Mouse (Mus musculus) kidney, postnatal 0 days (tissue): Measurements from ENCODE around the gene Lars2. TPM values are rescaled to one million over a fixed set of nuclear protein-coding genes. Genes with fewer than 3 reads are reported as not detected.
"Not testable (repeated sequence)": the region's sequence is repeated elsewhere in the genome, so short reads cannot be mapped to it uniquely, and the experiment has no call there.

ENCODE experiments used
- ATAC-seq: fragments of 200-750 bp; cut with Nextera tagmentation; replicated peaks from 2 replicates; pipeline ENCODE4 v1.8.0; 2017; ENCODE audit warnings: low read depth, moderate number of reproducible peaks, moderate TSS enrichment, moderate library complexity; ENCODE audit not compliant: low FRiP score
- DNase-seq: peaks from one replicate; pipeline ENCODE4 v3.0.0-alpha.2; 2016; ENCODE audit warnings: low spot score
- H3K27ac ChIP-seq: fragments of 300-500 bp; sonication (generic); 2 replicates; pipeline ENCODE4 v1.5.1; 2014; ENCODE audit warnings: mild to moderate bottlenecking
- H3K27me3 ChIP-seq: fragments of 300-500 bp; sonication (generic); 2 replicates; pipeline ENCODE4 v1.6.1; 2014; ENCODE audit warnings: low read length, mixed read lengths; ENCODE audit not compliant: insufficient read depth
- H3K36me3 ChIP-seq: fragments of 300-500 bp; sonication (generic); 2 replicates; pipeline ENCODE4 v1.6.1; 2014; ENCODE audit warnings: low read length, mixed read lengths; ENCODE audit not compliant: insufficient read depth
- H3K4me1 ChIP-seq: fragments of 300-500 bp; sonication (generic); replicated peaks from 2 replicates; pipeline ENCODE4 v1.6.1; 2014; ENCODE audit warnings: antibody characterized with exemption, low read length, mixed read lengths; ENCODE audit not compliant: insufficient read depth
- H3K4me2 ChIP-seq: fragments of 300-500 bp; sonication (generic); 2 replicates; pipeline ENCODE4 v1.6.1; 2014; ENCODE audit warnings: mild to moderate bottlenecking, low read length, moderate library complexity, mixed read lengths
- H3K4me3 ChIP-seq: fragments of 300-500 bp; sonication (generic); replicated peaks from 2 replicates; pipeline ENCODE4 v1.5.1; 2014; ENCODE audit warnings: low read depth, low read length
- H3K9ac ChIP-seq: fragments of 300-500 bp; sonication (generic); 2 replicates; pipeline ENCODE4 v1.6.1; 2014; ENCODE audit warnings: low read depth, low read length
- H3K9me3 ChIP-seq: fragments of 300-500 bp; sonication (generic); replicated peaks from 2 replicates; pipeline ENCODE4 v1.6.1; 2016; ENCODE audit warnings: low read length, inconsistent platforms, mixed read lengths
- CTCF ChIP-seq: IDR thresholded peaks from 2 replicates; pipeline ENCODE4 v1.5.1; 2016; ENCODE audit warnings: antibody characterized with exemption, low read depth, mild to moderate bottlenecking, moderate library complexity
- WGBS: fragments of 180-500 bp; shearing (Covaris S2); extraction: QIAGEN DNeasy Blood & Tissue Kit; methylation state at CpG from one replicate; pipeline ENCODE4 v1.1.7; 2014; 5-methylcytosine and 5-hydroxymethylcytosine counted together
- polyA plus RNA-seq: library from polyadenylated mRNA; unstranded; fragments of >200 nt; fragmentation: Nextera tagmentation; extraction: Ambion mirVana; gene quantifications from 2 replicates; pipeline ENCODE4 v1.2.1, GENCODE M21; 2015

The Lars2 gene
- polyA plus RNA-seq, 1 experiment from 2014 or later, result 1,696 TPM

DNA sequence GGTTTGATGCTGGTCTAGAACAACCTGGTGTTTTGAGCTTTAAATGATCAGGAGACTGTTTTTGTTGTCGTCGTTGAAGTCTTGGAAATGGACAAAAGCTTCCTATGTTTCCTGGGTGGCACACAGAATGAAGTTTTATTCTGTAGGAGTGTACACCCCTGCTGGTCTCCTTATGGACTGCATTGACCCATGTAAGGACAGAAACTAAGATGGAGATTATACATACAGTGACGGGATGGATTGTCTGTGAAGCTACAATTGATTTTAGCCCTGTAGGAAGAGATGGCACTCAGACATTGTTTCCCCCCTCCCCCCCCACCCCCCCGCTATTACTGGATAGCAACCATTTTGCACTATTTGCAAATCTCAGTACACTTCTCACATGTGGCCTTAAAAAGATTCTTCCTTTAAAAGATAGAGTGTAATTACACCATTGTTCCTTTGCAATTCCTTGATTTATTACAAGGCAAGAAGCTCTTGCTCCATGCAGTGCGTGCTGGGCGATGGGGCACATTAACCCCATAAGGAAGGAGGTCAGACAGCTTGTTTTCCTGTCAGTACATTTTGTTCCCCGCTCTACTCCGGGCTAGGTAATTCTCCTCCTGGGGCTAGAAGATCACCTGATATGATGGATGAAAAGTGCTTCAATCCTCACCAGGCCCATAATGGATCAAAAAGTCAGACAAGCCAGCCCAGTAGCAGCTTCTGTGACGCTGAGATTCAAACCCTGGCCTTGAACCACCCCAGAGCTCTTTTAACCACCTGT lies 602 bp upstream of the Lars2 start:
- Histone ChIP-seq H3K27me3 (no peaks in the 10 kb centered on the region), H3K27ac (peak overlapping the region; percentile 20; the same call in 1 of the 2 replicates), H3K9ac (peak overlapping the region; percentile 61; the same call in 1 of the 2 replicates), H3K4me3 (peak overlapping the region; percentile 60), H3K4me2 (peak overlapping the region; percentile 76), H3K36me3 (no peaks in the 10 kb centered on the region), H3K4me1 (peaks cover 3% of the 10 kb centered on the region; the same call in 1 of the 2 replicates), H3K9me3 (no peaks in the 10 kb centered on the region)
- peak; percentile 27; the same call in 1 of the 2 replicates for TF ChIP-seq CTCF
- ATAC-seq (peak; percentile 18), DNase-seq (peak; percentile 24)
- 21% methylated on average over 9 of the region's 9 CpGs for WGBS

DNA sequence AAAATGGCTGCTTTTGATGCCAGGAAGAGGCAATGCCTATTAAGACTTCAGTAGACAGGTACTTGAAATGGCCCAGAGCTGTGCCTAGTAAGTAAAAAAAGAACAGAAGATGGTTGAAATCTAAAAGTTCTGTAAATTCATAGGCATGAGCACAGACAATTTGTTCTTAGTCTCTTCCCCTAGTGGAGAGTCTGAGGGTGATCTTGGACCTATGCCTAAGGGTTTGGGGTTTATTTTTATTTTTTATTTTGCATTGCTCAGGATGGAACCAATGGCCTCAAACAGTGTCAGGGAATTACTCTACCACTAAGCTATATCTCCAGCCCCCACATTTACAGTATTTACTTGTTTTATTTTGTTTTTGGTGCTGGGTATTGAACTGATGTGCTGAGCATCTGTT lies 909 bp downstream of the Lars2 start:
- Histone ChIP-seq H3K27ac (no peak overlapping the region), H3K4me2 (peak overlapping the region; percentile 76), H3K4me1 (peaks cover 3% of the 10 kb centered on the region; the same call in 1 of the 2 replicates), H3K27me3 (no peaks in the 10 kb centered on the region), H3K4me3 (peak overlapping the region; percentile 60), H3K9ac (peak overlapping the region; percentile 61), H3K9me3 (no peaks in the 10 kb centered on the region), H3K36me3 (0 out of 2 replicates have a peak, but pooled peaks cover 8% of the 10 kb centered on the region)
- DNase-seq (peak; percentile 40), ATAC-seq (no peak)
- peak; percentile 32; the same call in 1 of the 2 replicates for TF ChIP-seq CTCF

DNA sequence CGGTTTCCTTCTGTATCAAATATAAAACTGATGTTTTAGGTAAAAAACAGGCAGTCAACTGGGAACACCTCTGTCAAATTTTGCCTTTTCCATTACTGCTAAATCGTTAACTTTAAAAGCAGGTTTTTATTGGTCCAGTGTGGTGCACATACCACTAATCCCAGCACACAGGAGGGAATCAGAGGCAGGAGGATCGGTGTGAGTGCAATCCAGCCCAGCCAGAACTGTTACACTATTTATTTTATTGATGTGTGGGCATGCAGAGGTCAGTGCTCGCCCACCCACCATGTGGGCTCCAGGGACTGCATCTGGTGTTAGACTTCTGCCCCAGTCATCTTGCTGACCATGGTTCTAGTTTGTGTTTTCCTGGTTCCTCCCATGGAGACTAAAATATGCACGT lies 15.7 kb downstream of the Lars2 start:
- no peaks in the 10 kb centered on the region for H3K4me1 ChIP-seq
- H3K9me3 ChIP-seq, result no peaks in the 10 kb centered on the region
- H3K9ac ChIP-seq, result no peak overlapping the region
- no peak overlapping the region for H3K4me2 ChIP-seq
- no peak for TF ChIP-seq CTCF
- no peak for ATAC-seq
- H3K36me3 ChIP-seq, result peaks cover 16% of the 10 kb centered on the region; the same call in 1 of the 2 replicates
- no peaks in the 10 kb centered on the region for H3K27me3 ChIP-seq
- H3K27ac ChIP-seq, result no peak overlapping the region
- H3K4me3 ChIP-seq, result no peak overlapping the region
- whole genome bisulfite sequencing, result 51% methylated on average over 5 of the region's 5 CpGs
- DNase-seq, result no peak

DNA sequence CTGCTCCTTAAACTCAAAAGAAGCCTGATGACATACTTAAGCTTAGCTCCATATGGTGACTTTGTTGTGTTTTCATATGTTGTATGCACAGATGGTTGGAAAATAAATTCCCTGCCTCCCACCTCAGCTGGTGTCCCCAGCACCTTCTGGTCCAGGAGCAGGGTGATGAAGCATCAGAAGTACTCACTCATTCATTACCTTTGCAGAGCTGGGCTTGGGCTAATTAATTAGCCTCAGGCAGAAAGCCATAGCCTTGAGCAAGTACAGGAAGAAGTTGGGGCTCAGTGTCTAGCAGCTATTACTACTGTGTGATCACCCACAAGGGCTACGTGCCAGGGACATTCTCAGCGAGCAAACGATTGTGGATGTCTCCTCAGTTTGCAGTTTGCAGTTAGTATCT lies 18.0 kb downstream of the Lars2 start:
- Histone ChIP-seq H3K27ac (no peak overlapping the region), H3K9ac (no peak overlapping the region), H3K4me2 (no peak overlapping the region), H3K4me3 (no peak overlapping the region), H3K27me3 (no peaks in the 10 kb centered on the region), H3K36me3 (0 out of 2 replicates have a peak, but pooled peaks cover 3% of the 10 kb centered on the region), H3K4me1 (no peaks in the 10 kb centered on the region), H3K9me3 (no peaks in the 10 kb centered on the region)
- no peak for ATAC-seq
- DNase-seq, result no peak
- 90% methylated on average over 3 of the region's 3 CpGs for WGBS
- TF ChIP-seq CTCF, result no peak

DNA sequence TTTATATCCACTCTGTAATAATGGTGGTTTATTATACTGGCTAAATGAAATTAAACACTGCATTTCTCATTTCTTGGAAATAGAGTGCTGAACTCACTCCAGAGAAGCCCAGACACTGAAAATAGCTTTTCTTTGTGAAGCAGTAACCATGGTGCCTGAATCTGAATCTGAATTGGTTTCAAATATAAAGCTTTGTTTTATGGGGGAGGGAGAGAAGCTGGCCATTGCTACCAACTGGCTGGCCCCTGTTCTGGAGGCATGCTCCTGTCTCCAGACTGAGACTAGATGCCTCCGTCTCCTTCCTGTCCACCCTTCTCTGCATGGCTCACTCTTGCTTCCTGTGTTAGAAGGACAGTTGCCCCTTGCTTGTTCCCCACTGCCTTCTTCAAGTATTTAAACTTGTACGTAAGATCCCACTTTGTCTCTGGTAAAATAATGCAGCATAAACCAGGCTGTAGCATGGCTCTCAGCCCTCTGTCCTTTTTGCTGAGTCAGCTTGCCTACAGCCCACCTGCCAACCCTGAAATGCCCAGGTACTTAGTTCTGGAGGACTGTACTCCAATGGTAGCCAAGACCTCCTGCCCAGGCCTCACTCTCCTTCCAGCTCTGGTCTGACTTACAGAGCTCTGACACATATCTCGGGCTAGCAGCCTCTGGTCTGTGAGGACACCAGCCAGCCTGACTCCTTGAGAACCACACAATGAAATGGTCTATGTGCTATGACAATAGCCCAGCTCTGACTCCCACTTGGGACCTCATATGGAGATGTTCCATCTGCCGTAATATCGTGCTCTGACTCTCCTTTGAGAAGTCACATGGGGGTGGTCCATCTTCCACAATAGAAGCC lies 18.8 kb downstream of the Lars2 start:
- DNase-seq (no peak), ATAC-seq (no peak)
- Histone ChIP-seq H3K4me2 (no peak overlapping the region), H3K9me3 (no peaks in the 10 kb centered on the region), H3K27me3 (no peaks in the 10 kb centered on the region), H3K9ac (no peak overlapping the region), H3K36me3 (0 out of 2 replicates have a peak, but pooled peaks cover 3% of the 10 kb centered on the region), H3K27ac (no peak overlapping the region), H3K4me1 (no peaks in the 10 kb centered on the region), H3K4me3 (no peak overlapping the region)
- WGBS, result 81% methylated on average over 5 of the region's 5 CpGs
- TF ChIP-seq CTCF, result no peak

DNA sequence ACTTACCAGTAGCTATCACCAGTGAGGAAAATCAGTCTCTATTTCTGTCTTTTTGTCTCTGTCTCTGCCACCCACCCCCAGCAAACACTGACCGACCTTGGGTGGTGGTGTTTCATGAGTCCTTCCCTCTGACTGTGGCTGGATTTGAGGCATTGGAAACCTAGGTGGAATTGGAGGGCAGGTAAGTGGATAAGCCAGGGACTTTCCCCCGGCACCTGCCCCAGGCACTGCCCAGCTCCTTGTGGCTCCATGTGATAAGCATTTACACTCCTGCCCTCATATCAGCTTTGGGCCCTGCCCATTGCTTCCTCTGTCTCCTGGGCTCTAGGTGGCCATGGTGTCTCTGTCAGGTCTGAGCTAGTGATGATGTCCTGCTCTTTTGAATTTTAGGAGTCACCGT lies 19.6 kb downstream of the Lars2 start:
- no peaks in the 10 kb centered on the region for H3K4me1 ChIP-seq
- H3K9ac ChIP-seq, result no peak overlapping the region
- H3K4me2 ChIP-seq, result no peak overlapping the region
- WGBS, result 91% methylated on average over 3 of the region's 3 CpGs
- H3K4me3 ChIP-seq, result no peak overlapping the region
- no peaks in the 10 kb centered on the region for H3K9me3 ChIP-seq
- no peak overlapping the region for H3K27ac ChIP-seq
- ATAC-seq (no peak), DNase-seq (no peak)
- no peak for TF ChIP-seq CTCF
- H3K27me3 ChIP-seq, result no peaks in the 10 kb centered on the region
- 0 out of 2 replicates have a peak, but pooled peaks cover 3% of the 10 kb centered on the region for H3K36me3 ChIP-seq

DNA sequence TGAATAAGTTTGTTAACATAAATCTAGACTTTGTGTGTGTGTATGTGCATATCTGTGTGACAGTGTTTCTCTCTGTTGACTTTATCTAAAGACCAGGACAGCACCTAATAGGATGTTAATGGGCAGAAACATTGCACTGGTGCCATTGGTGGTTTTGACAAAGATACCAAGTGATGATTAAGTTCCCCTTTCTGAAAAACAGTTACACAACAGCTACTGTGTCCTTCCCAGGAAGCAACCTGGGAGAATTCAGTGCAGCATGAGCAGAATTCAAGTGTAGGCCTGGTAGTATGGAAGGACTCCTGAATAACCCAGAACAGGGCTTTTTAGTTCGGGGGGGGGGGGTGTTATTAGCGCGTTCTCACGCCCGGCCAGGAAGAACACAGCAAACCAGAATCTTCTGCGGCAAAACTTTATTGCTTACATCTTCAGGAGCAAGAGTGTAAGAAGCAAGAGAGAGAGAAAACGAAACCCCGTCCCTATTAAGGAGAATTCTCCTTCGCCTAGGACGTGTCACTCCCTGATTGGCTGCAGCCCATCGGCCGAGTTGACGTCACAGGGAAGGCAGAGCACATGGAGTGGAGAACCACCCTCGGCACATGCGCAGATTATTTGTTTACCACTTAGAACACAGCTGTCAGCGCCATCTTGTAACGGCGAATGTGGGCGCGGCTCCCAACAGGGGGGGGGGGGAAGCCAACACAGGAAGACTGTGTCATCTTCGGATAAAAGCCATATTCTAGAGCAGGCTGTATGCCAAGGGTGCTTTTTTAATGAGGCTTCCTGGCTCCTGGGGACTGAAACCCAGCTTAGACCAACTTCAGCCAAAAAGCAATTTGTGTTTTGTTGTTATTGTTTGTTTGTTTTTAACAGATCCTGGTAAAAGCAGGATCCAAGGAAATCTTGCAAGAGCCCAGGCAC lies 21.6 kb downstream of the Lars2 start:
- not testable (repeated sequence) for DNase-seq, H3K4me3 ChIP-seq, H3K27me3 ChIP-seq, H3K4me2 ChIP-seq, H3K27ac ChIP-seq, H3K36me3 ChIP-seq, H3K4me1 ChIP-seq, ATAC-seq, H3K9ac ChIP-seq, H3K9me3 ChIP-seq
- 90% methylated on average over 12 of the region's 21 CpGs for WGBS
